Mouse (Mus musculus) left cerebral cortex, adult 9 months (tissue): ENCODE data around the gene Ptprh.

Experiments
- DNase-seq, 2 experiments: peaks; one replicate each; pipeline ENCODE4 v3.0.0; 2022; ENCODE audit warnings: low spot score in 2 of 2

Gene Ptprh

GRCm38 (mm10) chr7:4501558-4502397 lies 102.1 kb downstream of the Ptprh start, which contains the start of gene Ppp1r12c:
TSS of gene Ppp1r12c (minus strand) at chr7:4501680.
- peak; percentile 87 to 95 for DNase-seq

- peak in 1 of 2 experiments; percentile 40 for DNase-seq
Observed at GRCm38 (mm10) chr7:4500892-4501471, 102.9 kb downstream of the Ptprh start.

GRCm38 (mm10) chr7:4499034-4499433 lies 104.8 kb downstream of the Ptprh start:
- no peak for DNase-seq
